Mouse (Mus musculus): ENCODE data around the gene Apex2. TPM values are rescaled to one million over a fixed set of nuclear protein-coding genes. Genes with fewer than 3 reads are reported as not detected.
"Not testable (repeated sequence)": the region's sequence is repeated elsewhere in the genome, so short reads cannot be mapped to it uniquely, and the experiment has no call there.

Gene Apex2
- total RNA-seq, 2 experiments from 2014 or later: 15.2 to 17.7 TPM

GRCm38 (mm10) chrX:150549639-150550038, 40.0 kb downstream of the Apex2 start:
- Histone ChIP-seq H3K27ac (no peak overlapping the region), H3K4me3 (no peak overlapping the region)
- no peak for DNase-seq (ENCODE audit: low spot score in 2 of 2)
- no peak for TF ChIP-seq CTCF (conservative IDR thresholded peaks at IDR 0.05)

GRCm38 (mm10) chrX:150547239-150547638, 42.4 kb downstream of the Apex2 start, which contains the start of gene Alas2:
Gene Alas2 (plus strand): TSS chrX:150547375.
- no peak for TF ChIP-seq CTCF (conservative IDR thresholded peaks at IDR 0.05)
- no peak within 1 kb of the TSS for H3K4me3 ChIP-seq
- DNase-seq (ENCODE audit: low spot score in 2 of 2): no peak
- H3K27ac ChIP-seq: no peak within 1 kb of the TSS

DNA sequence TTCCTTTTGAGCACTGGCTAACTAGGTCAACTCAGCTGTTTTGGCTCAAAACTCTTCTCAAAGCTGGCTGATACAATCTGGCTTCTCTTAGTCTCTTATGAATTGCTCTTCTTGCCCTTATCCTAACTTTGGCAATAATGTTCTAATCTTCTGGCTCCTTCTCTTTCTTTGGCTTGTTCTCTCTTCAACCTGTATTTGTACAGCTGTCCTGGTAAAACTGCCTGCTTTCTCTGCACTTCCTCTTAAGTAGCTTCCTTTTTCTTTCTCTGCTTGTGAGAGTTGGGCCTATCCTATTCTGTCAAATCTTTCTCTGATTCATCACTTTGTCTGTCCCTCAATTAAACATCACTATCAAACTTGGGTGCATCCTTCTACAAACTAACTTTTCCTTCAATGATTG, 48.0 kb downstream of the Apex2 start:
- TF ChIP-seq CTCF (conservative IDR thresholded peaks at IDR 0.05): no peak
- Histone ChIP-seq H3K4me3 (no peak overlapping the region), H3K27ac (no peak overlapping the region)
- DNase-seq (ENCODE audit: low spot score in 2 of 2): no peak

DNA sequence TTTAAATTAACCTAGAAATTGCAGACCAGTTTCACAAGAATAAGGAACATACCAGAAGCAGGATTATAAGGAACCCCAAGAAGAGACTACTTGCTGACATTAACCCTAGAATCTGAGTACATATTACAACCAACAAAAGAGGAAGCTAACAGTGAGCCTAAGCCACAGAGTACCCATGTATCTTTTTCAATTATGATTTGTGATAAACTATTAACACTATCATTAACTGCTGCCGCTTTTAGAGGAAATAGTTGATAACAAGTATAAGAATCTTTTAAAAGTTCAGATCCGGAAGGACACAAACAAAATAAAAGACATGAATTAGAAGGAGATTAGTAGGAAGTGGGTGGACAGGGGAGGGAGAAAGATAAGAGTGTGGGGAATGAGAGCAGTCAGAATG, 49.6 kb downstream of the Apex2 start:
- Histone ChIP-seq H3K4me3 (no peak overlapping the region), H3K27ac (no peak overlapping the region)
- no peak for TF ChIP-seq CTCF (conservative IDR thresholded peaks at IDR 0.05)
- DNase-seq (ENCODE audit: low spot score in 2 of 2): no peak

- Histone ChIP-seq H3K27ac (no peak overlapping the region), H3K4me3 (no peak overlapping the region)
- TF ChIP-seq CTCF (conservative IDR thresholded peaks at IDR 0.05): no peak
- DNase-seq (ENCODE audit: low spot score in 2 of 2): no peak
These were observed 73.2 kb downstream of the Apex2 start for GRCm38 (mm10) chrX:150516477-150516876.

- no peak for TF ChIP-seq CTCF (conservative IDR thresholded peaks at IDR 0.05)
- Histone ChIP-seq H3K4me3 (no peak overlapping the region), H3K27ac (no peak overlapping the region)
- no peak for DNase-seq (ENCODE audit: low spot score in 2 of 2)
These were observed 73.7 kb downstream of the Apex2 start for GRCm38 (mm10) chrX:150516015-150516414.

DNA sequence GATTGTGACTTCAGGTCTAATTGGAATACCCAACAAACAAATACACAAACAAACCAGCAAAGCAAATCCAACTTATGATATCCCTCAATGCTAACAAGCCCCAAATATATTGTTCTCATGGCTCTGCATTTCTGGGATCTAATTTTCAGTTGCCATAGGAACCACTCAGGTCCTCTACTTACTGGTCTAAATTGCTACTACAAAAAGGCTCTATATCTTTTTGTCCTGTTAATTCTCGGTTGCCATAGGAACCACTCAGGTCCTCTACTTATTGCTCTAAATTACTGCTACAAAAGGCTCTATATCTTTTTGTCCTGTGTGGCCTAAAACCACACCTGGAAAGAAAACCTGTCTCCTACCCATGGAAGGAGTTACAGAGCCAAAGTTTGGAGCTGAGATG, 75.5 kb downstream of the Apex2 start:
- DNase-seq (ENCODE audit: low spot score in 2 of 2): no peak
- TF ChIP-seq CTCF (conservative IDR thresholded peaks at IDR 0.05): no peak
- Histone ChIP-seq H3K27ac (no peak overlapping the region), H3K4me3 (no peak overlapping the region)

DNA sequence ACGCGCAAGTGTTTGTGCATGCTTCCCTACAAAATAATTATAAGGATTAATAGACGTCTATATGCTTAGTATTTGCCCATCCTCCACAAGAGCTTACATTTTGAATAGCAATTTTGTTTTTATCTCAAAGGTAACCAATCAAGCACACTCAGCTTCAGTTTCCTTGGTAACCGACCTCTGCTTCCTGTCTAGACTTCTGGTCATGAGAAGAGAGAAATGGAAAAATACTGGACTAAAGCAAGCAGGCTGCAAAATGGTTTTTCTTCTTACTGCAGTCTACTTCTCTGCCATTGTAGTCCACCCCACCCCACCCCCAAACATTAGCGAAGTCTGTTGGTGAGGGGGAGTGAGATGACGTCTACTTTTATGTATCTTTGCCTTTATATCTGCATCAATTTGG, 78.4 kb downstream of the Apex2 start:
- no peak for TF ChIP-seq CTCF (conservative IDR thresholded peaks at IDR 0.05)
- no peak overlapping the region for H3K4me3 ChIP-seq
- peak in 1 of 2 experiments; percentile 7 for DNase-seq (ENCODE audit: low spot score in 2 of 2)
- H3K27ac ChIP-seq: peak overlapping the region; percentile 51; the same call in 1 of the 2 replicates

DNA sequence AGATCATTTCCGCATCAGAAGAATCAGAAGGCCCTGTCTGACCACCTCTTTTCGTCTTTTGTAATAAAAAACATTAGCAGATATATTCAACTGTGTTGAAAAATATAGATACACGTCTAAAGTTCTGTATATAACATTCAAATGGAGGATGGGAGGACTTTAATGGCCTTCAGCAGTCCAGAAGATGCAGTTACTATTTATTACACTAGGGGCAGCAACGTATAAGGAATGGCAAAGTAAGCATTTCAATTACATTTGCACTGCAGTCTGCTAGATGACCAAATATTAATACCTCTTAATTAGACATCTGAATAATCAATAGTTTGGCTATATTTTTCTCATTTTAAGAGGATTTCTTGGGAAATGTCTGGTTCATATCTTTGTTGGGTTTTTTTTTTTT, 79.0 kb downstream of the Apex2 start:
- Histone ChIP-seq H3K4me3 (no peak overlapping the region), H3K27ac (no peak overlapping the region)
- TF ChIP-seq CTCF (conservative IDR thresholded peaks at IDR 0.05): peak; percentile 82
- peak; percentile 39 to 45 for DNase-seq (ENCODE audit: low spot score in 2 of 2)

DNA sequence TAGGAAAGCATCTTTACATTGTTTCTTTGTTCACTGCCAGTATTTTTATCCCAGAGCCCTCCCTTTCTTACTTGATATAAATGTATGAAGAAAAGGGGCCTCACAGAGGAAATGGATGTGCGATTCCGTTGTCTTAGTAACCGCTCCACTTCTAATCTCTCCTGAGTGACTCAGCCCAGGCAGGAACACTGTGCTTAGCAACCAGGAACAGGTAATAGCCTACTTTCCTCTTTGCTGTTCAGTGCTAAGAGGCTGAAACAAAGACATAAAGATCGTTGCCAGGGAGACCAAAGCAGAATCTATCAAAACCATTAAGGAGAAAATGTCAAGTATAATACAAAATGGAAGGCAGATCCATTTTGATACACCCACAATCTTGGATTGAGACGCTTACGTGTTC, 81.0 kb downstream of the Apex2 start:
- Histone ChIP-seq H3K4me3 (no peak overlapping the region), H3K27ac (no peak overlapping the region)
- peak in 1 of 2 experiments; percentile 25 for DNase-seq (ENCODE audit: low spot score in 2 of 2)
- no peak for TF ChIP-seq CTCF (conservative IDR thresholded peaks at IDR 0.05)

DNA sequence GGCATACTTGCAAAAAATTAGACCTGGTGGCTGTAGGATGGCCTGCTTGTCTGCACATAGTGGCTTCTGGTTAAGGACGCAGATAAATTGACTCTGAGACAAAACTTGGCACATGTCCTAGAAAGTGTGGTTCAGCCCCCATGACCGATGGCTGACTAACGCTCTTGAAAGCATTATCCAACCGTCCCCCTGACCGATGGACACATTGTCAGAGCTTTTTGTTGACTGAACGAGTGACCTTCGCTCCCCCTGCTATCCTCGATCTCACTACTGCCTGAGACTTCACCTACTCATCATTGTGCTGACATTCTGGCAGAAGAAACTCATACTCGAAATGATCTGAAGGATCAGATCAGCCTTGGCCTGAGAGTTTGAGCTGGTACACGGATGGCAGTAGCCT, 101.9 kb downstream of the Apex2 start:
- DNase-seq (ENCODE audit: low spot score in 2 of 2); H3K27ac ChIP-seq; H3K4me3 ChIP-seq: not testable (repeated sequence)

DNA sequence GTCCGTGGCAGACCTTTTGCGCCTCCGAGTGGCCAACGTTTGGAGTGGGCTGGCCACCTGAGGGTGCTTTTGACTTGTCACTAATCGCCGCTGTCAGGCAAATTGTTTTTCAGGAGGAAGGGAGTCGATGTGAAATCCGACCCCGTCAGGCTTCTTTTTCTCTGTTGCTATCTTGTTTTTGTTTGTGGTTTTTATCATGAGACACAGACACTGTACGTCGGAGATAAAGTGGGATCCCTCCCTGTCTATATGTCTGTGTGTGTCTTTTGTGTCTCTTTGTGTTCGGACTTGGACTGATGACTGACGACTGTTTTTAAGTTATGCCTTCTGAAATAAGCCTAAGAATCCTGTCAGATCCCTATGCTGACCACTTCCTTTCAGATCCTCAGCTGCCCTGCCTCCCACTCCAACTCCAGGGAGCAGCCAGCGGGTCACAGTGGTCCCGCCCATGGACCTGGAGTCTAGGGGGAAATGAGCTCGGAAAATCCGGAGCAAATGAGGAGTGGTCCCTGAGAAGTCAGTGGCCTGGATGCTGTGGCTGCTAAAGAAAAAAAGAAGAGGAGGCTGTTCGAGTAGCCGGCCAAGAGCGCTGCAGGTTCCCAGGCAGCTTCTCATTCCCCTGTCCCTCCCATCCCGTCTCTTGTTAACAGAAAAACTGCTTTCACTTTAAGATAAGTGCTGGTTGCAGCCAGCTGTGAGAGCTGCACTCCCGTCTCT, 103.2 kb downstream of the Apex2 start:
- H3K27ac ChIP-seq; DNase-seq (ENCODE audit: low spot score in 2 of 2); H3K4me3 ChIP-seq: not testable (repeated sequence)

GRCm38 (mm10) chrX:150477854-150478780, 111.6 kb downstream of the Apex2 start:
- Histone ChIP-seq H3K27ac (peak overlapping the region; percentile 100), H3K4me3 (peak overlapping the region; percentile 66)
- TF ChIP-seq CTCF (conservative IDR thresholded peaks at IDR 0.05): peak; percentile 77
- DNase-seq (ENCODE audit: low spot score in 2 of 2): peak; percentile 73 to 93

Data from layer of hippocampus, adult 2 months (tissue).